Mouse (Mus musculus): ENCODE measurements around the gene Slc38a2.

- TF ChIP-seq CTCF (IDR thresholded peaks at IDR 0.05; ENCODE audit: extremely low read depth, insufficient read depth, low read length) (no peak), POLR2A (IDR thresholded peaks at IDR 0.05; ENCODE audit: extremely low read depth, insufficient read depth, low read length) (no peak)
Measured at GRCm38 (mm10) chr15:96708428-96708827, 8.9 kb upstream of the Slc38a2 start.
